Mouse (Mus musculus) left cerebral cortex, postnatal 36 days (tissue): ENCODE measurements around the gene Astl. TPM values are rescaled to one million over a fixed set of nuclear protein-coding genes. Genes with fewer than 3 reads are reported as not detected.

Experiments used
- DNase-seq, 2 experiments: peaks; one replicate each; pipeline ENCODE4 v3.0.0; 2021 to 2022; ENCODE audit warnings: low spot score in 2 of 2, mixed read lengths in 1 of 2
- intact Hi-C: fragments of 180-260 bp; cut with DNase I; formaldehyde crosslinking; loops from one replicate; pipeline ENCODE4 v1.15.1; 2025
- total RNA-seq, 2 experiments: library from RNA; stranded (reverse); gene quantifications; 2 replicates each; pipeline ENCODE4 v1.2.3; 2021

Astl gene
- total RNA-seq, 2 experiments from 2014 or later, result not detected

- DNase-seq, result no peak
- intact Hi-C loops, result no loop called here
These were observed 49.1 kb downstream of the Astl start for GRCm38 (mm10) chr2:127387521-127387920.

- intact Hi-C loops, result no loop called here
- DNase-seq, result no peak
These were observed 51.9 kb downstream of the Astl start for GRCm38 (mm10) chr2:127390352-127390751.

GRCm38 (mm10) chr2:127390846-127391245 is 52.4 kb downstream of the Astl start:
- no peak for DNase-seq

DNA sequence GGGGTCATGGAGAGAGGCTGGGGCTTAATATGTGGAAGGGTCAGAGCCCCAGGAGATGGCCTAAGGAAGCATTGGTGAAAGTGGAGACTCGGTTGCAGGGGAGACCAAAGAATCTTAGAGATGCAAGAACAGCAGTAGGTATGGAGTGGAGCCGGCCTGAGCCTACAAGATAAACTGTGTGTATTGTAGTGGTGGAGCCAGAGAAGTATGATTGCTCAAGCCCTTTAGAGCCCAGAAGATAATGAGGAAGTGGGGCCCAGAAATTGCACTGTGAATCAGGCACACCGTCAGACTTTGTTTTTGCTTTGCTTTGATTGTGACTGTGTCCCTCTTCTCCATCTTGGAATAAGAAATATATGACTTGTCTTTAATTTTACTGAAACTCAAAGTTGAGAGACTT is 52.9 kb downstream of the Astl start:
- no peak for DNase-seq
- intact Hi-C loops, result no loop called here

More at GRCm38 (mm10) chr2:127390846-127391245, 52.4 kb downstream of the Astl start:
- intact Hi-C loops, result no loop called here

DNA sequence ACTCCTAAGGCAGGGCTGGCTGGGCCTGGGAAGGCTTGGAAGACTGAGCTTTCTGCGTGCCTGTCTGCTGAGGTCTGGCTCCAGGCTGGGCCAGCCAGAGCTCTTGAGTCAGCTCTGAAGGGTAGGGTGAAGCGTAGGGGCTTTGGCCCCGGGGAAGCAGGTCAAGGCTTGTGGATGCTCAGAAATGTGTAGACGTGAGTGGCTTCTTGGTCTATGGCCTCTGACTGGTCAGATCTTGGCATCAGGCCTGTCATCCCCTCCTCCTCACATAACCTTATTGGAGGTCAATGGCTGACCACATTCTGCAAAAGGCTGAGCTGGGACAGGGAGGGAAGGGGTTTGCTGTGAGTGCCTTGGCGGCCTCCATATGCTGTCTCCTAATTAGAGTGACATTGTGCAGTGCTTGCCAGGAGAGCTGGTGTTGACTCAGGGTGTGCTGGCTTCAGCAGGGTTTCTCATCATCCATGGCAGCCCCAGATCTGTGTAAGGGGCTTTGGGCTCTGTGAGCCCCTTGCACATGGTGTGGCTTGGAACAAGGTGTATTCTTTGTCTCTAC is 56.2 kb downstream of the Astl start:
- intact Hi-C loops, result no loop called here
- DNase-seq, result no peak

GRCm38 (mm10) chr2:127398738-127399137 is 60.3 kb downstream of the Astl start:
- DNase-seq, result no peak
- intact Hi-C loops, result no loop called here

Other genes with a start within 250 kb of the Astl start
- gene Ncaph, start 204.7 kb upstream of the Astl start, total RNA-seq, result 1 to 10 TPM; 1.8 to 1.9 TPM
- 1 to 10 TPM; 1.8 to 2.6 TPM for gene Itpripl1, start 195.2 kb upstream of the Astl start, total RNA-seq
- gene 1810024B03Rik, start 130.4 kb upstream of the Astl start, total RNA-seq, result 1 to 10 TPM in 1 of 2 experiments, under 1 TPM in 1; 0.69 to 1.4 TPM
- 10 to 100 TPM; 84.5 to 87.8 TPM for gene Snrnp200, start 130.3 kb upstream of the Astl start, total RNA-seq
- 10 to 100 TPM; 77.3 to 90.5 TPM for gene Ciao1, start 90.8 kb upstream of the Astl start, total RNA-seq
- gene Tmem127, start 90.7 kb upstream of the Astl start, total RNA-seq, result 10 to 100 TPM; 74.1 to 87.5 TPM
- 100 to 1,000 TPM; 107 to 119 TPM for gene Stard7, start 68.4 kb upstream of the Astl start, total RNA-seq
- gene Dusp2, start 2.5 kb upstream of the Astl start, total RNA-seq, result 1 to 10 TPM; 1.6 to 2.5 TPM
- gene Adra2b, start 24.6 kb downstream of the Astl start, total RNA-seq, result under 1 TPM; 0.25 to 0.97 TPM
- under 1 TPM in 1 of 2 experiments, not detected in 1; 0.63 TPM for gene Gpat2, start 86.6 kb downstream of the Astl start, total RNA-seq
- gene Fahd2a, start 105.9 kb downstream of the Astl start, total RNA-seq, result 10 to 100 TPM; 21.2 to 21.9 TPM
- 100 to 1,000 TPM; 130 to 133 TPM for gene Kcnip3, start 183.5 kb downstream of the Astl start, total RNA-seq
- under 1 TPM; 0.11 to 0.17 TPM for gene Prom2, start 202.8 kb downstream of the Astl start, total RNA-seq
- gene Zfp661, start 248.5 kb downstream of the Astl start, total RNA-seq, result 1 to 10 TPM; 7.6 to 8.6 TPM
- 100 to 1,000 TPM in 1 of 2 experiments, 10 to 100 TPM in 1; 80.0 to 102 TPM for gene Mrps5, start 248.6 kb downstream of the Astl start, total RNA-seq